In genomic region chr4:137929341-137930016, GRCm38 (mm10) we compare ENCODE assay signal across 12 mouse cellular contexts.
DNase-seq lines count a peak whose midpoint lies in the region; ATAC-seq lines count a peak whose summit lies in the region.
"Had no signal": no experiment of that assay in that cellular context is flagged by ENCODE, and none has a peak within 500 bp of the region (broad histone marks: within the 10 kb centered on the region; RNA-seq: fewer than 3 reads in every experiment).

No protein-coding gene starts in this region.

- no peak overlapping the region for H3K4me2 ChIP-seq in heart, embryonic 11.5 days
- H3K4me2 ChIP-seq in embryonic facial prominence, embryonic 12.5 days (replicated peaks) = no peak overlapping the region
- H3K4me2 ChIP-seq in liver, embryonic 15.5 days = no peak overlapping the region
- H3K4me2 ChIP-seq: hindbrain, embryonic 12.5 days; midbrain, embryonic 12.5 days had no signal

- no peaks in the 10 kb centered on the region for H3K9me3 ChIP-seq in heart, embryonic 11.5 days (replicated peaks; ENCODE audit: control insufficient read depth, low read length)
- no peaks in the 10 kb centered on the region for H3K9me3 ChIP-seq in embryonic facial prominence, embryonic 12.5 days
- H3K9me3 ChIP-seq in liver, embryonic 15.5 days (replicated peaks) = no peaks in the 10 kb centered on the region
- H3K9me3 ChIP-seq: hindbrain, embryonic 12.5 days; midbrain, embryonic 12.5 days had no signal

- no peaks in the 10 kb centered on the region for H3K27me3 ChIP-seq in heart, embryonic 11.5 days (ENCODE audit: control insufficient read depth, insufficient read depth, low read length)
- H3K27me3 ChIP-seq in embryonic facial prominence, embryonic 12.5 days = no peaks in the 10 kb centered on the region
- no peaks in the 10 kb centered on the region for H3K27me3 ChIP-seq in liver, embryonic 15.5 days
- H3K27me3 ChIP-seq: hindbrain, embryonic 12.5 days; midbrain, embryonic 12.5 days had no signal

- peaks cover 8% of the 10 kb centered on the region for H3K36me3 ChIP-seq in heart, embryonic 11.5 days (ENCODE audit: control insufficient read depth, insufficient read depth, low read length)
- H3K36me3 ChIP-seq in embryonic facial prominence, embryonic 12.5 days = peaks cover 22% of the 10 kb centered on the region
- 0 out of 2 replicates have a peak, but pooled peaks cover 22% of the 10 kb centered on the region for H3K36me3 ChIP-seq in liver, embryonic 15.5 days (replicated peaks)

- ATAC-seq in heart, embryonic 11.5 days (replicated peaks; ENCODE audit: insufficient number of reproducible peaks, low FRiP score, low TSS enrichment) = no peak
- ATAC-seq in embryonic facial prominence, embryonic 12.5 days (ENCODE audit: insufficient number of reproducible peaks, insufficient read depth, low FRiP score, low TSS enrichment) = no peak
- ATAC-seq in liver, embryonic 15.5 days (ENCODE audit: insufficient read depth) = no peak

- no peak for DNase-seq in heart, postnatal 14 days
- DNase-seq in kidney, adult 9 months = peak; percentile 39
- DNase-seq in gastrocnemius, adult 8-10 months (ENCODE audit: low spot score in 2 of 2) = no peak
- no peak for DNase-seq in thymus, postnatal 25 days
- no peak for DNase-seq in thymus, postnatal 36 days
- DNase-seq: adrenal gland, postnatal 36 days had no signal

- WGBS in heart, embryonic 11.5 days (ENCODE audit: insufficient replicate concordance) = 49% methylated on average over 15 of the region's 15 CpGs
- whole genome bisulfite sequencing in embryonic facial prominence, embryonic 12.5 days = 59% methylated on average over 15 of the region's 15 CpGs
- WGBS in liver, embryonic 15.5 days (ENCODE audit: insufficient replicate concordance) = 84% methylated on average over 15 of the region's 15 CpGs

- H3K4me3 ChIP-seq in heart, embryonic 11.5 days (ENCODE audit: low read depth, low read length) = no peak overlapping the region
- no peak overlapping the region for H3K4me3 ChIP-seq in embryonic facial prominence, embryonic 12.5 days
- H3K4me3 ChIP-seq in liver, embryonic 15.5 days (replicated peaks) = no peak overlapping the region
- H3K4me3 ChIP-seq: erythroblast, embryonic 14.5 days; hindbrain, embryonic 12.5 days; midbrain, embryonic 12.5 days had no signal

- H3K4me1 ChIP-seq in heart, embryonic 11.5 days (ENCODE audit: control insufficient read depth, insufficient read depth, low read length) = peaks cover 69% of the 10 kb centered on the region
- peaks cover 45% of the 10 kb centered on the region for H3K4me1 ChIP-seq in embryonic facial prominence, embryonic 12.5 days
- peaks cover 74% of the 10 kb centered on the region for H3K4me1 ChIP-seq in liver, embryonic 15.5 days (replicated peaks)

- peak overlapping the region; percentile 94 for H3K27ac ChIP-seq in heart, embryonic 11.5 days (ENCODE audit: low read depth, low read length)
- peak overlapping the region; percentile 94 for H3K27ac ChIP-seq in embryonic facial prominence, embryonic 12.5 days
- peak overlapping the region; percentile 95 for H3K27ac ChIP-seq in liver, embryonic 15.5 days (replicated peaks)
- H3K27ac ChIP-seq: hindbrain, embryonic 12.5 days had no signal

- H3K9ac ChIP-seq in heart, embryonic 11.5 days (ENCODE audit: low read depth, low read length) = 0 out of 2 replicates have a peak overlapping the region, but pooled peaks have one; percentile 16
- H3K9ac ChIP-seq in embryonic facial prominence, embryonic 12.5 days = no peak overlapping the region
- H3K9ac ChIP-seq in liver, embryonic 15.5 days = no peak overlapping the region
- H3K9ac ChIP-seq: hindbrain, embryonic 12.5 days; midbrain, embryonic 12.5 days had no signal

- intact Hi-C loops in heart, postnatal 14 days (cut with DNase I) = no loop called here
